ENCODE assay signal across 30 mouse cellular contexts in the genomic region with DNA sequence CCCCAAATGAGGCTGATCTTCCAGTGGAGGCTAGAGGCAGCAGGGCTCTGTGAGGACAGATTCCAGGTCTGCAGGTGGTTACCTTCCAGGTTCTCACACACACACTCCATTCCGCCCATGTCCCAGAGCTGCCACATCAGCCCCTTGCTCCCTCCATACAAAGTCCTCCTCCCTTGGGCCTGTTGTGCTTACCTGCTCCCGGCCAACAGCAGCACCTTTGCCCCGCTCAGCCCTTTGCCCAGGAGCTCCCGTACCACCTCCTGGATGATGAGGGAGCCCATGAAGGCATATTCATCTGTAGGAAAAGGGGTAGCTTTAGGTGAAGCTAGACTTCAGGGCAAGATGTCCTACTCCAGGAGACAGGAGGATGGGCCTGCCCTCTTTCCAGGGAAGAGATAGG. TPM values are rescaled to one million over a fixed set of nuclear protein-coding genes. Genes with fewer than 3 reads are reported as not detected.
A peak's percentile ranks its signal among the peaks of the same experiment; 100 is the strongest.
DNase-seq lines count a peak whose midpoint lies in the region; ATAC-seq and TF ChIP-seq lines count a peak whose summit lies in the region.
"Had no signal": no experiment of that assay in that cellular context is flagged by ENCODE, and none has a peak within 500 bp of the region (broad histone marks: within the 10 kb centered on the region; RNA-seq: fewer than 3 reads in every experiment).

No protein-coding gene starts in this region.

- no peak overlapping the region for H3K27ac ChIP-seq in kidney, adult 2 months (ENCODE audit: insufficient read depth, low read depth, low read length)
- no peak overlapping the region for H3K27ac ChIP-seq in kidney, embryonic 15.5 days
- H3K27ac ChIP-seq: embryonic facial prominence, embryonic 10.5 days; embryonic facial prominence, embryonic 13.5 days; forebrain, embryonic 10.5 days; forebrain, embryonic 13.5 days; gastrocnemius, adult 2 months; hindbrain, embryonic 12.5 days; hindbrain, embryonic 15.5 days had no signal

- no peak overlapping the region for H3K4me3 ChIP-seq in kidney, adult 2 months (ENCODE audit: insufficient read depth, low read depth, low read length)
- no peak overlapping the region for H3K4me3 ChIP-seq in kidney, embryonic 15.5 days (replicated peaks)
- H3K4me3 ChIP-seq: embryonic facial prominence, embryonic 10.5 days; embryonic facial prominence, embryonic 13.5 days; erythroblast, embryonic 14.5 days; forebrain, embryonic 10.5 days; forebrain, embryonic 13.5 days; gastrocnemius, adult 2 months; hindbrain, embryonic 12.5 days; hindbrain, embryonic 15.5 days had no signal

- TF ChIP-seq CTCF in kidney, adult 2 months (conservative IDR thresholded peaks at IDR 0.05; ENCODE audit: insufficient read depth, insufficient read length, low read depth, low read length), result no peak

- 56% methylated on average over 4 of the region's 4 CpGs for WGBS in kidney, adult 2 months
- WGBS in kidney, embryonic 15.5 days, result 92% methylated on average over 4 of the region's 4 CpGs

- peak; percentile 83 for DNase-seq in kidney, adult 2 months
- DNase-seq in kidney, adult 8-10 months, result peak; percentile 65 to 77
- peak; percentile 77 for DNase-seq in kidney, adult 9 months
- peak; percentile 64 to 88 for DNase-seq in kidney, postnatal 25 days
- no peak for DNase-seq in thymus, postnatal 10 days (ENCODE audit: low spot score in 2 of 2)
- no peak for DNase-seq in adrenal gland, postnatal 36 days
- DNase-seq: adrenal gland, adult 2 months; adrenal gland, postnatal 14 days; cerebellum, adult 11-12 months; cerebellum, adult 8-10 months; cerebellum, postnatal 10 days; cerebellum, postnatal 36 days; embryo, embryonic 11 days; gastrocnemius, adult 2 months; gastrocnemius, postnatal 14 days; heart, adult 11 months had no signal

- H3K4me2 ChIP-seq in kidney, embryonic 15.5 days, result no peak overlapping the region
- H3K4me2 ChIP-seq: embryonic facial prominence, embryonic 13.5 days; forebrain, embryonic 13.5 days; heart, embryonic 11.5 days; hindbrain, embryonic 12.5 days; hindbrain, embryonic 15.5 days had no signal

- H3K9me3 ChIP-seq in kidney, embryonic 15.5 days (replicated peaks), result no peaks in the 10 kb centered on the region
- H3K9me3 ChIP-seq: embryonic facial prominence, embryonic 10.5 days; embryonic facial prominence, embryonic 13.5 days; forebrain, embryonic 10.5 days; forebrain, embryonic 13.5 days; hindbrain, embryonic 12.5 days; hindbrain, embryonic 15.5 days had no signal

- no peak for TF ChIP-seq POLR2A in kidney, adult 2 months (IDR thresholded peaks at IDR 0.05; ENCODE audit: low read depth, low read length)

- ATAC-seq in kidney, embryonic 15.5 days (replicated peaks; ENCODE audit: low FRiP score), result no peak
- ATAC-seq: CD4-positive, CD25-positive, alpha-beta regulatory T cell, adult 4 months; forebrain, embryonic 13.5 days; forebrain, embryonic 16.5 days had no signal

- H3K9ac ChIP-seq in kidney, embryonic 15.5 days, result no peak overlapping the region
- H3K9ac ChIP-seq: forebrain, embryonic 13.5 days; hindbrain, embryonic 12.5 days; hindbrain, embryonic 15.5 days had no signal

- H3K27me3 ChIP-seq in kidney, adult 2 months (replicated peaks; ENCODE audit: control insufficient read depth, insufficient read depth, low read length), result no peaks in the 10 kb centered on the region
- H3K27me3 ChIP-seq in kidney, embryonic 15.5 days, result peaks cover 65% of the 10 kb centered on the region

- H3K36me3 ChIP-seq in kidney, adult 2 months (ENCODE audit: control insufficient read depth, insufficient read depth, low read length), result no peaks in the 10 kb centered on the region
- no peaks in the 10 kb centered on the region for H3K36me3 ChIP-seq in kidney, embryonic 15.5 days
- H3K36me3 ChIP-seq: embryonic facial prominence, embryonic 10.5 days; embryonic facial prominence, embryonic 13.5 days; forebrain, embryonic 10.5 days; hindbrain, embryonic 12.5 days; hindbrain, embryonic 15.5 days had no signal

- H3K4me1 ChIP-seq in kidney, adult 2 months (ENCODE audit: control insufficient read depth, insufficient read depth, low read length), result peaks cover 10% of the 10 kb centered on the region; the same call in 1 of the 2 replicates
- peaks cover 28% of the 10 kb centered on the region for H3K4me1 ChIP-seq in kidney, embryonic 15.5 days

RNA-seq across cellular contexts. Expression of gene Notum, which starts 3.7 kb away (rescaled TPM):
- 25.5 and 26.1 TPM in 2 replicates for polyA plus RNA-seq in kidney, adult 2 months (2012; rRNA removed)
- 5.2 and 7.7 TPM in 2 replicates for polyA plus RNA-seq in kidney, embryonic 15.5 days (2015; fragmentation: Nextera tagmentation; extraction: Ambion mirVana)
- total RNA-seq in adrenal gland, postnatal 36 days (2021), result 1 to 10 TPM; 8.5 to 9.8 TPM
- total RNA-seq: gastrocnemius, adult 2 months; hematopoietic stem cell, adult 5-6 weeks; MEL had no signal
- polyA plus RNA-seq: CD4-positive, CD25-positive, alpha-beta regulatory T cell, adult 4 months had no signal

RNA-seq across cellular contexts. Expression of gene Myadml2, which starts 9.3 kb away (rescaled TPM):
- polyA plus RNA-seq in kidney, adult 2 months (2012; rRNA removed), result 0.27 and 1.0 TPM in 2 replicates
- 0.28 and 0.29 TPM in 2 replicates for polyA plus RNA-seq in kidney, embryonic 15.5 days (2015; fragmentation: Nextera tagmentation; extraction: Ambion mirVana)
- not detected for total RNA-seq in adrenal gland, postnatal 36 days (2021)
- total RNA-seq: adrenal gland, postnatal 14 days; hematopoietic stem cell, adult 5-6 weeks; MEL had no signal
- polyA plus RNA-seq: C2C12; CD4-positive, CD25-positive, alpha-beta regulatory T cell, adult 4 months; embryonic facial prominence, embryonic 10.5 days; embryonic facial prominence, embryonic 13.5 days; erythroblast, embryonic 14.5 days; forebrain, embryonic 10.5 days had no signal

RNA-seq across cellular contexts. Expression of gene Pycr1, which starts 13.7 kb away (rescaled TPM):
- polyA plus RNA-seq in kidney, adult 2 months (2012; rRNA removed), result 1.0 and 1.5 TPM in 2 replicates
- polyA plus RNA-seq in kidney, embryonic 15.5 days (2015; fragmentation: Nextera tagmentation; extraction: Ambion mirVana), result 25.4 and 29.3 TPM in 2 replicates
- 1 to 10 TPM; 1.1 to 1.5 TPM for total RNA-seq in adrenal gland, postnatal 36 days (2021)

RNA-seq across cellular contexts. Expression of gene Aspscr1, which starts 15.5 kb away (rescaled TPM):
- 105 and 106 TPM in 2 replicates for polyA plus RNA-seq in kidney, adult 2 months (2012; rRNA removed)
- 127 and 144 TPM in 2 replicates for polyA plus RNA-seq in kidney, embryonic 15.5 days (2015; fragmentation: Nextera tagmentation; extraction: Ambion mirVana)
- total RNA-seq in adrenal gland, postnatal 36 days (2021), result 10 to 100 TPM; 71.1 to 95.1 TPM

RNA-seq across cellular contexts. Expression of gene Mafg, which starts 23.9 kb away (rescaled TPM):
- polyA plus RNA-seq in kidney, adult 2 months (2012; rRNA removed), result 62.2 and 66.1 TPM in 2 replicates
- 32.2 and 35.9 TPM in 2 replicates for polyA plus RNA-seq in kidney, embryonic 15.5 days (2015; fragmentation: Nextera tagmentation; extraction: Ambion mirVana)
- total RNA-seq in adrenal gland, postnatal 36 days (2021), result 10 to 100 TPM; 50.4 to 78.6 TPM

Comparison
In these comparisons a context has a peak if more than half of its experiments do, and no peak if none do; other contexts are left out.
1. RNA of gene Pycr1, which starts 13.7 kb away (polyA plus RNA-seq): 25.4 to 29.3 TPM in kidney, embryonic 15.5 days; 1.0 to 1.5 TPM in kidney, adult 2 months; every median in the first group is over 10 times any median in the second.
2. DNase-seq: peak in kidney, adult 2 months (single experiment), kidney, adult 8-10 months (2 of 2), kidney, adult 9 months (single experiment) and kidney, postnatal 25 days (2 of 2); none in thymus, postnatal 10 days (0 of 2) and adrenal gland, postnatal 36 days (0 of 2).